Comparison of ENCODE assay signal across 10 mouse cellular contexts in the genomic region with DNA sequence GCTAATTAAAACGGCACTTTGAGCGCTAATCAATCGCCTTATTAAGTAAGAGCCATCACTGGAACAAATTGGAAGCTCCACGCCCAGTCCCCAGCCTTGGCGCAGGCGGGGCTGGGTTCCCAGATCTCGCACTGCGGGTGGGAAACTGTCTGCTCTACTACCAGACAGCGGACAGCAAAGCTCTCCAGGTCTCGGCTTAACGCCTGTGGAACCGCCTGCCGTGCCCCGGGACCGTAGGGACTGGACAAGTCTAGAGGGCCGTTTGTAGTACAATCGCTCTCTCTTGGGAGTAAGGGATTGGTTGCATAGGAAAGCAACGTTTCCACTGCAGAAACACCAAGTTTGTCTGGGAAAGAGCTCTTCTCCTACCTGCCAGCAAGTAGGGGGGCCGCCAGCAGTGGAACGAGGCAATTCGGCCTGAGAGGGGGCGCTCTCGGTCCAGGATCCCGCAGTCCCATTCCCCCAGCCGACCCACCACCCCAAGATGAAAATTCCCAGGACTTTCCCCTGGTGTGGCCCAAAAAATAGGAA. TPM values are rescaled to one million over a fixed set of nuclear protein-coding genes. Genes with fewer than 3 reads are reported as not detected.
A peak's percentile ranks its signal among the peaks of the same experiment; 100 is the strongest.
DNase-seq lines count a peak whose midpoint lies in the region; ATAC-seq and TF ChIP-seq lines count a peak whose summit lies in the region.
"Had no signal": no experiment of that assay in that cellular context is flagged by ENCODE, and none has a peak within 500 bp of the region (broad histone marks: within the 10 kb centered on the region; RNA-seq: fewer than 3 reads in every experiment).

No protein-coding gene starts in this region.

- H3K4me1 ChIP-seq in lung, embryonic 14.5 days (ENCODE audit: insufficient read depth): no peaks in the 10 kb centered on the region
- H3K4me1 ChIP-seq in lung, adult 2 months (ENCODE audit: control insufficient read depth, insufficient read depth, low read length): no peaks in the 10 kb centered on the region
- peaks cover 26% of the 10 kb centered on the region for H3K4me1 ChIP-seq in forebrain, embryonic 11.5 days (replicated peaks; ENCODE audit: control insufficient read depth, insufficient read depth, low read length)
- H3K4me1 ChIP-seq in midbrain, embryonic 16.5 days (ENCODE audit: control insufficient read depth, insufficient read depth, low read length): peaks cover 11% of the 10 kb centered on the region

- H3K27me3 ChIP-seq in lung, embryonic 14.5 days (ENCODE audit: insufficient read depth, low read length): peaks cover 100% of the 10 kb centered on the region
- H3K27me3 ChIP-seq in forebrain, embryonic 11.5 days (ENCODE audit: control insufficient read depth, insufficient read depth, low read length): peaks cover 84% of the 10 kb centered on the region
- H3K27me3 ChIP-seq in midbrain, embryonic 16.5 days (ENCODE audit: control insufficient read depth, insufficient read depth, low read depth, low read length): peaks cover 21% of the 10 kb centered on the region

- no peaks in the 10 kb centered on the region for H3K36me3 ChIP-seq in lung, embryonic 14.5 days (ENCODE audit: insufficient read depth)
- H3K36me3 ChIP-seq in forebrain, embryonic 11.5 days (ENCODE audit: control insufficient read depth, insufficient read depth, low read length): no peaks in the 10 kb centered on the region
- no peaks in the 10 kb centered on the region for H3K36me3 ChIP-seq in midbrain, embryonic 16.5 days (ENCODE audit: control insufficient read depth, insufficient read depth, low read length)

- peak; percentile 34 for DNase-seq in lung, embryonic 14.5 days
- no peak for DNase-seq in lung, adult 2 months
- peak; percentile 79 to 82 for DNase-seq in cerebellum, adult 18-20 months
- DNase-seq in forebrain, embryonic 11.5 days (ENCODE audit: low spot score): peak; percentile 87
- no peak for DNase-seq in frontal cortex, adult 2 months (ENCODE audit: extremely low spot score in 1 of 2, low spot score in 1 of 2)
- no peak for DNase-seq in layer of hippocampus, adult 9-10 months (ENCODE audit: low spot score)
- no peak for DNase-seq in layer of hippocampus, adult 8-10 months (ENCODE audit: low spot score in 2 of 2)
- DNase-seq: gastrocnemius, postnatal 10 days had no signal

- no peak overlapping the region for H3K4me2 ChIP-seq in lung, embryonic 14.5 days
- peak overlapping the region; percentile 43 for H3K4me2 ChIP-seq in forebrain, embryonic 11.5 days (ENCODE audit: low read depth, low read length, severe bottlenecking)
- peak overlapping the region; percentile 43 for H3K4me2 ChIP-seq in midbrain, embryonic 16.5 days (ENCODE audit: low read length)

- no peak overlapping the region for H3K4me3 ChIP-seq in lung, embryonic 14.5 days (ENCODE audit: low read depth, low read length)
- no peak overlapping the region for H3K4me3 ChIP-seq in lung, adult 2 months (replicated peaks; ENCODE audit: extremely low read depth, low read depth, low read length)
- peak overlapping the region; percentile 16 for H3K4me3 ChIP-seq in forebrain, embryonic 11.5 days (ENCODE audit: low read depth, low read length)
- peak overlapping the region; percentile 17 for H3K4me3 ChIP-seq in midbrain, embryonic 16.5 days (ENCODE audit: low read depth, low read length)

- H3K27ac ChIP-seq in lung, embryonic 14.5 days (ENCODE audit: low read depth): no peak overlapping the region
- H3K27ac ChIP-seq in forebrain, embryonic 11.5 days (ENCODE audit: low read depth, low read length): 0 out of 2 replicates have a peak overlapping the region, but pooled peaks have one; percentile 18
- peak overlapping the region; percentile 14; the same call in 1 of the 2 replicates for H3K27ac ChIP-seq in midbrain, embryonic 16.5 days (ENCODE audit: low read length)

- H3K9ac ChIP-seq in lung, embryonic 14.5 days: no peak overlapping the region
- peak overlapping the region; percentile 14; the same call in 1 of the 2 replicates for H3K9ac ChIP-seq in forebrain, embryonic 11.5 days (ENCODE audit: low read length)
- no peak overlapping the region for H3K9ac ChIP-seq in midbrain, embryonic 16.5 days (ENCODE audit: low read depth, low read length)

- peak; percentile 38 for TF ChIP-seq CTCF in lung, embryonic 14.5 days (IDR thresholded peaks at IDR 0.05; ENCODE audit: low read depth)
- no peak for TF ChIP-seq CTCF in lung, adult 2 months (IDR thresholded peaks at IDR 0.05; ENCODE audit: insufficient read depth, low read length)

- ATAC-seq in lung, embryonic 14.5 days (ENCODE audit: insufficient read depth): no peak
- peak; percentile 45; the same call in 1 of the 2 replicates for ATAC-seq in forebrain, embryonic 11.5 days (replicated peaks; ENCODE audit: low FRiP score)
- no peak for ATAC-seq in midbrain, embryonic 16.5 days

- under 1% methylated on average over 25 of the region's 25 CpGs for WGBS in lung, embryonic 14.5 days
- WGBS in lung, adult 2 months: 2% methylated on average over 25 of the region's 25 CpGs
- WGBS in forebrain, embryonic 11.5 days: under 1% methylated on average over 25 of the region's 25 CpGs
- under 1% methylated on average over 25 of the region's 25 CpGs for WGBS in midbrain, embryonic 16.5 days

- H3K9me3 ChIP-seq in lung, embryonic 14.5 days (ENCODE audit: low read depth, low read length): no peaks in the 10 kb centered on the region
- no peaks in the 10 kb centered on the region for H3K9me3 ChIP-seq in forebrain, embryonic 11.5 days (ENCODE audit: control insufficient read depth, low read length)
- H3K9me3 ChIP-seq in midbrain, embryonic 16.5 days (replicated peaks; ENCODE audit: control insufficient read depth, low read length, poor library complexity, severe bottlenecking): no peaks in the 10 kb centered on the region

- TF ChIP-seq POLR2A in lung, adult 2 months (IDR thresholded peaks at IDR 0.05; ENCODE audit: borderline replicate concordance, extremely low read depth, low read depth, low read length): no peak

RNA-seq across cellular contexts. Expression of a gene that starts 5.8 kb away (rescaled TPM):
- not detected in 2 replicates for polyA plus RNA-seq in lung, embryonic 14.5 days (2014; fragmentation: Nextera tagmentation; extraction: Ambion mirVana)
- polyA plus RNA-seq in lung, adult 2 months (2012; rRNA removed): not detected in 2 replicates
- polyA plus RNA-seq in forebrain, embryonic 11.5 days (2014; fragmentation: Nextera tagmentation; extraction: Ambion mirVana): 7.0 and 7.9 TPM in 2 replicates
- polyA plus RNA-seq in midbrain, embryonic 16.5 days (2015; fragmentation: Nextera tagmentation; extraction: Ambion mirVana): 6.8 and 8.5 TPM in 2 replicates
- polyA plus RNA-seq in frontal cortex, adult 2 months (2012; rRNA removed): 2.4 and 3.0 TPM in 2 replicates
- under 1 TPM in 1 of 4 experiments, not detected in 3; 0.14 TPM for total RNA-seq in layer of hippocampus, adult 8-10 months (2022)
- total RNA-seq: gastrocnemius, postnatal 10 days had no signal
- polyA plus RNA-seq: lung, embryonic 16.5 days had no signal

Comparison
In these comparisons a context has a peak if more than half of its experiments do, and no peak if none do; other contexts are left out.
1. DNase-seq: peak in lung, embryonic 14.5 days (single experiment), cerebellum, adult 18-20 months (2 of 2) and forebrain, embryonic 11.5 days (single experiment); none in lung, adult 2 months (single experiment), frontal cortex, adult 2 months (0 of 2), layer of hippocampus, adult 9-10 months (single experiment) and layer of hippocampus, adult 8-10 months (0 of 2).
2. H3K4me3 ChIP-seq: peak in forebrain, embryonic 11.5 days (single experiment) and midbrain, embryonic 16.5 days (single experiment); none in lung, embryonic 14.5 days (single experiment) and lung, adult 2 months (single experiment).